Mouse (Mus musculus) hindbrain, embryonic 14.5 days (tissue): ENCODE measurements around the gene Rad9a. TPM values are rescaled to one million over a fixed set of nuclear protein-coding genes. Genes with fewer than 3 reads are reported as not detected.
A peak's percentile ranks its signal among the peaks of the same experiment; 100 is the strongest.

Experiments used
- ATAC-seq: fragments of 200-750 bp; cut with Nextera tagmentation; 2 replicates; pipeline ENCODE4 v1.8.0; 2017; ENCODE audit warnings: moderate number of reproducible peaks, mild to moderate bottlenecking, moderate TSS enrichment, moderate library complexity; ENCODE audit not compliant: low FRiP score
- DNase-seq: peaks from one replicate; pipeline ENCODE4 v3.0.0-alpha.2; 2015; ENCODE audit warnings: low spot score
- H3K27ac ChIP-seq: fragments of 300-500 bp; sonication (generic); 2 replicates; pipeline ENCODE4 v1.5.1; 2014; ENCODE audit warnings: mild to moderate bottlenecking, moderate library complexity
- H3K27me3 ChIP-seq: fragments of 300-500 bp; sonication (generic); 2 replicates; pipeline ENCODE4 v1.6.1; 2014; ENCODE audit warnings: mild to moderate bottlenecking, low read length, mixed read lengths; ENCODE audit not compliant: control insufficient read depth, insufficient read depth
- H3K36me3 ChIP-seq: fragments of 300-500 bp; sonication (generic); replicated peaks from 2 replicates; pipeline ENCODE4 v1.6.1; 2014; ENCODE audit not compliant: control insufficient read depth, insufficient read depth
- H3K4me1 ChIP-seq: fragments of 300-500 bp; sonication (generic); replicated peaks from 2 replicates; pipeline ENCODE4 v1.6.1; 2014; ENCODE audit warnings: antibody characterized with exemption, low read length, mixed read lengths; ENCODE audit not compliant: control insufficient read depth, insufficient read depth
- H3K4me2 ChIP-seq: fragments of 300-500 bp; sonication (generic); replicated peaks from 2 replicates; pipeline ENCODE4 v1.6.1; 2014; ENCODE audit warnings: mild to moderate bottlenecking, moderate library complexity
- H3K4me3 ChIP-seq: fragments of 300-500 bp; sonication (generic); replicated peaks from 2 replicates; pipeline ENCODE4 v1.5.1; 2014; ENCODE audit warnings: mild to moderate bottlenecking, low read length
- H3K9ac ChIP-seq: fragments of 300-500 bp; sonication (generic); 2 replicates; pipeline ENCODE4 v1.6.1; 2014
- H3K9me3 ChIP-seq: fragments of 300-500 bp; sonication (generic); 2 replicates; pipeline ENCODE4 v1.6.1; 2016; ENCODE audit warnings: low read length; ENCODE audit not compliant: control insufficient read depth
- WGBS: fragments of 180-500 bp; shearing (Covaris S2); extraction: QIAGEN DNeasy Blood & Tissue Kit; methylation state at CpG from one replicate; pipeline ENCODE4 v1.1.7; 2014; 5-methylcytosine and 5-hydroxymethylcytosine counted together
- polyA plus RNA-seq: library from polyadenylated mRNA; unstranded; fragments of >200 nt; fragmentation: Nextera tagmentation; extraction: Ambion mirVana; gene quantifications from 2 replicates; pipeline ENCODE4 v1.2.1, GENCODE M21; 2014

Gene Rad9a
- polyA plus RNA-seq, 1 experiment from 2014 or later = 19.4 TPM

DNA sequence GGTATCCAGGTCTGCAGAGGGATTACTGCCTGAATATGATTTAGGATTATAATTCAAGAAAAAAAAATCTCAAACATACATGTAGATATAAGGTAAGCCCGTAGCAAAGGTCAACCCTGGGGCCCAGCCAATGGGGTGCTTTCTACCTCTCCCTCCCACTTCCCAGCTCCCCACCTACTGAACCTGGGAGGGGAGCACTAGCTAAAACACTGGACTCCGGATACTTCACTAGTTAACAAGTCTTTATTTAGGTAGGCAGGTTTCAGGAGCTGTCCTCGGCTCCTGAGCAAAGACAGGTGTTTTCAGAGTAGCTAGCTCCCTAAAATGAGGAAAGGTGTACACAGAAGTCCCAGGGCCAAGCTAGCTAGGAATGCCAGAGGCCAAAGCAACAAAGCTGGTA lies 37.4 kb downstream of the Rad9a start:
- Histone ChIP-seq H3K27ac (no peak overlapping the region), H3K9me3 (no peaks in the 10 kb centered on the region), H3K4me3 (no peak overlapping the region), H3K9ac (peak overlapping the region; percentile 74; the same call in 1 of the 2 replicates), H3K4me1 (peaks cover 9% of the 10 kb centered on the region; the same call in 1 of the 2 replicates), H3K36me3 (peaks cover 22% of the 10 kb centered on the region), H3K4me2 (peak overlapping the region; percentile 91; the same call in 1 of the 2 replicates), H3K27me3 (no peaks in the 10 kb centered on the region)
- WGBS = 89% methylated on average over 3 of the region's 3 CpGs
- no peak for ATAC-seq
- DNase-seq = no peak

GRCm38 (mm10) chr19:4163543-4163887 lies 37.9 kb downstream of the Rad9a start:
- H3K4me1 ChIP-seq = peaks cover 9% of the 10 kb centered on the region; the same call in 1 of the 2 replicates
- H3K9me3 ChIP-seq = no peaks in the 10 kb centered on the region
- peak overlapping the region; percentile 74 for H3K9ac ChIP-seq
- H3K4me3 ChIP-seq = peak overlapping the region; percentile 57
- DNase-seq = no peak
- ATAC-seq = no peak
- H3K36me3 ChIP-seq = peaks cover 28% of the 10 kb centered on the region
- H3K27me3 ChIP-seq = no peaks in the 10 kb centered on the region
- H3K27ac ChIP-seq = peak overlapping the region; percentile 88
- 30% methylated on average over 4 of the region's 4 CpGs for WGBS
- H3K4me2 ChIP-seq = peak overlapping the region; percentile 91

GRCm38 (mm10) chr19:4162646-4163542 lies 38.6 kb downstream of the Rad9a start, which contains the start of gene Rps6kb2:
TSS of gene Rps6kb2 (minus strand) at chr19:4163354.
- ATAC-seq (peak; percentile 87), DNase-seq (peak; percentile 99)
- Histone ChIP-seq H3K27ac (peak within 1 kb of the TSS; percentile 88), H3K9ac (peak within 1 kb of the TSS; percentile 74), H3K4me3 (peak within 1 kb of the TSS; percentile 57), H3K36me3 (peaks cover 34% of the 10 kb centered on the region), H3K9me3 (no peaks in the 10 kb centered on the region), H3K4me1 (peaks cover 9% of the 10 kb centered on the region; the same call in 1 of the 2 replicates), H3K4me2 (peak within 1 kb of the TSS; percentile 91), H3K27me3 (no peaks in the 10 kb centered on the region)
- 6% methylated on average over 42 of the region's 42 CpGs for WGBS

DNA sequence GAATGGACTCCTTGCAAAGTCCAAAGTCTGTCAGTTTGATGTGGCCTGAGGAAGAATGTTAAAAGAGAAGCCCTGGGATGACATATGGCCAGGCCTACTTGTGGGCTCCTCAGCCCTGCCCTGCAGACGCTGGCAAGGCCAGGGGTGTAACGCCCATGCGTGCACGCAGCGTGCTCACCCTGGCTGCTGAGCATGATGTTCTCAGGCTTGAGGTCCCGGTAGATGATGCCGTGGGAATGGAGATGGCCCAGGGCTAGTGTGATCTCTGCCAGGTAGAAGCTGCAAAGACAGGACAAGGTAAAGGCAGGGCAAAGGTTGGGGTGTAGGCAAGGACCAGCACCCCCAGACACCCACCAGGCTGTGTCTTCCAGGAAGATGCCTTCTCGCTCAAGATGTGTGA lies 42.4 kb downstream of the Rad9a start:
- no peak for ATAC-seq
- Histone ChIP-seq H3K9me3 (no peaks in the 10 kb centered on the region), H3K9ac (0 out of 2 replicates have a peak overlapping the region, but pooled peaks have one; percentile 3), H3K4me1 (peaks cover 9% of the 10 kb centered on the region; the same call in 1 of the 2 replicates), H3K27ac (no peak overlapping the region), H3K4me3 (no peak overlapping the region), H3K36me3 (peaks cover 60% of the 10 kb centered on the region), H3K4me2 (no peak overlapping the region), H3K27me3 (no peaks in the 10 kb centered on the region)
- WGBS = 99% methylated on average over 8 of the region's 8 CpGs
- DNase-seq = no peak

DNA sequence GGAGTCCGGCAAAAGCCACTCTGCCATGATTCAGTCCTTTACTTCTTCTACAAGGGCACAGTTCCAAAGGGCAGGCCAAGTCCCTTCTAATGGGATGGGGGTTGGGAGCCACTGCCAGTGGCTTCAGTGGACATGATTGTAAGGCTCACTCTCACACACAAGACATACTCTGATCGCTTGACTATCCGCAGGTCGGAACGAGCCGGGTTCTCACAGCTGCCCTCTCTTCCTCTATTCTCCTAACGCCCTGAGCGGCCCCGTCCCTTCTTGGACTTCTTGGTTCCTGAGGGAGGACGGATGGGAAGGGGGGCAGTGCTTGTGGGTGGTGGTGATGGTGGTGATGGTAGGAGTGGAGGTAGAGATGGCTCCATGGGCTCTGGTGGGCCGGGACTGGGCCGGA lies 44.7 kb downstream of the Rad9a start:
- Histone ChIP-seq H3K36me3 (peaks cover 80% of the 10 kb centered on the region), H3K9me3 (no peaks in the 10 kb centered on the region)

DNA sequence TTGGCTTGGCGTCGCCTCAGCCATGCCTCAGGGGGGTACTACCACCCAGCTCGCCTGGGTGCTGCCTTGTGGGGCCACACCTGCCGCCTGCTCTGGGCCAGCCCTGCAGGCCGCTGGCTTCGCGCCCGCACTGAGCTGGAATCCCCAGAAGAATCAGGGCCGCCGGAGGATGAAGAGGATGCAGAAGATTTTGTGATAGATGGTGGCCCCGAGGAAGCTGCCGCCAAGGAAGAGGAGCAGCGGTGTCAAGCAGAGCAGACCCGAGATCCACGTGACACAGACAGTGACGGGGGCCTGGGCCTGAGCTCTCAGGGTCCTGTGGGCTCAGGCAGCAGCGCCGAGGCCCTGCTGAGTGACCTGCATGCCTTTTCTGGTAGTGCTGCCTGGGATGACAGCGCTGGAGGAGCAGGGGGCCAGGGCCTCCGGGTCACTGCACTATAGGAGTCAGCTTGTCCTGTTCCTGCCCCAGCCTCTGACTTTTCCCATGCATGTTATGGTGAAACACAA lies 45.3 kb downstream of the Rad9a start:
- no peak for ATAC-seq
- no peak overlapping the region for H3K9ac ChIP-seq
- no peaks in the 10 kb centered on the region for H3K9me3 ChIP-seq
- H3K27me3 ChIP-seq = no peaks in the 10 kb centered on the region
- H3K4me1 ChIP-seq = no peaks in the 10 kb centered on the region
- DNase-seq = no peak
- peaks cover 78% of the 10 kb centered on the region for H3K36me3 ChIP-seq
- WGBS = 66% methylated on average over 20 of the region's 20 CpGs
- H3K27ac ChIP-seq = no peak overlapping the region
- no peak overlapping the region for H3K4me2 ChIP-seq
- H3K4me3 ChIP-seq = no peak overlapping the region

More for the DNA sequence above, 44.7 kb downstream of the Rad9a start:
- no peaks in the 10 kb centered on the region for H3K27me3 ChIP-seq
- H3K4me1 ChIP-seq = no peaks in the 10 kb centered on the region
- H3K27ac ChIP-seq = no peak overlapping the region
- no peak for DNase-seq
- no peak for ATAC-seq
- no peak overlapping the region for H3K4me3 ChIP-seq
- 92% methylated on average over 12 of the region's 12 CpGs for WGBS
- H3K4me2 ChIP-seq = no peak overlapping the region
- H3K9ac ChIP-seq = no peak overlapping the region

DNA sequence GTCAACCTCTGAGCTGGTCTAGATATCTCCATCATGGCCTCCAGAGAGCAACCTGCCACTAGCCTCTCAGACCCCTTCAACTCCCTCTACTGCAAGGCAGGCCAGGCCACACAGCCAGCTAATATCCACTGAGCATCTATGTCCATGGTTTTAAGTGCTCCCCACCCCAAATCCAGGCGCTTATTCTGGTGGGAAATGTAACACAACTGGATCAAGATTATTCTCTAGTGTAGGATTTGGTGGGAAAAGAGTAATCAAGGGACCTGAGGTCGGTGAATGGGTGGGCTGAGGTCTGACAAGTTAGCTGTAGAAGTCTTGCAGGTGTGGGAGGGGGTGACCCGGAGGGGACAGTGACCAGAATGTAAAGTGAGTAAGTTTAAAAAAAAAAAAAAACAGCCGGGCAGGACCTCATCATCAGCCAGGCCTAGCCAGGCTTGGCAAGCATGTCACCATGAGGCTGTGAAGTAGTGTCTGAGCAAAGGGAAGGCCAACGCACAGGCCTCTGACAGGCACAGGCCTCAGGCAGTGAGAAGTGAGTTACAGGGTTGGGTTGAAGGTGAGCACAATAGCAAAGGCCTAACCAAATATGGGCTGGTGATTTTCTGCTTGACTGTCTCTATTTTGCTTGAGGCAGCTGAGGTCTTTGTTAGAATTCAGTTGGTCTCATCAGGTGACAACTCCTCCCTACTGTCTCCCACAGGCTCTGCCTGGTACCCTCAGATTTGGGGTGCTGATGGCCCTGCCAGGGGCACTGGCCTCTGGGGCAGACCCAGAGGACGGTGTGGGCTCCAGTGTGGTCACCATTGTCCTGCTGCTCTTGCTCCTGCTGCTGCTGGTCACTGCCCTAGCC lies 46.0 kb downstream of the Rad9a start:
- peaks cover 76% of the 10 kb centered on the region for H3K36me3 ChIP-seq
- WGBS = 65% methylated on average over 6 of the region's 6 CpGs
- no peaks in the 10 kb centered on the region for H3K27me3 ChIP-seq
- ATAC-seq (no peak), DNase-seq (no peak)
- H3K4me2 ChIP-seq = no peak overlapping the region
- H3K27ac ChIP-seq = no peak overlapping the region
- H3K9me3 ChIP-seq = no peaks in the 10 kb centered on the region
- H3K4me3 ChIP-seq = no peak overlapping the region
- H3K9ac ChIP-seq = no peak overlapping the region
- H3K4me1 ChIP-seq = no peaks in the 10 kb centered on the region

GRCm38 (mm10) chr19:4154437-4155222 lies 46.8 kb downstream of the Rad9a start:
- 87% methylated on average over 10 of the region's 13 CpGs for WGBS
- 0 out of 2 replicates have a peak, but pooled peaks cover 1% of the 10 kb centered on the region for H3K4me1 ChIP-seq
- DNase-seq (no peak), ATAC-seq (no peak)
- H3K9me3 ChIP-seq = no peaks in the 10 kb centered on the region
- H3K4me3 ChIP-seq = no peak overlapping the region
- H3K27me3 ChIP-seq = no peaks in the 10 kb centered on the region
- H3K9ac ChIP-seq = no peak overlapping the region
- H3K4me2 ChIP-seq = no peak overlapping the region
- peaks cover 73% of the 10 kb centered on the region for H3K36me3 ChIP-seq
- no peak overlapping the region for H3K27ac ChIP-seq
